Mouse (Mus musculus): ENCODE measurements around the gene 2610528J11Rik. TPM values are rescaled to one million over a fixed set of nuclear protein-coding genes. Genes with fewer than 3 reads are reported as not detected.

The 2610528J11Rik gene
- polyA plus RNA-seq, 1 experiment, result not detected

DNA sequence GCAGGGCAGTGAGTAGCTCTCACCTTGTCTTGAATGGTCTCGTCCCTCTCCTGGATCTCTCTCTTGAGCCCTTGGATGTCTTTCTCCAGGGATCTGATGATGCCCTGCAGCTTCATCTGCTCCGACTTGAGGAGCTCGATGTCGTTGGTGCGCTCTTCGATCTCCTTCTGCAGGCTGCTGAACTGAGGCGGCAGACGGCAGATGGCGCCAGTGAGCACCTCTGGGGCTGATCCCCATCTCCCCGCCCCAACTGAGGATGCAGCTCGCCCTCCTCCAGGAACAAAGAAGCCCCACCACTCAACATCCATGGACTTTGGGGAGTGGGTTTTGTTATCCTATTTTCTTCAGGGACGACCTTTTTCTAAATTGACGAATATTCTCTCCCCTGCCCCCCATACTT lies 52.5 kb downstream of the 2610528J11Rik start:
- Histone ChIP-seq H3ac (ENCODE audit: control insufficient read depth, insufficient read length) (no peak overlapping the region), H3K36me3 (ENCODE audit: control insufficient read depth, insufficient read depth) (no peaks in the 10 kb centered on the region), H3K4me3 (no peak overlapping the region), H3K27me3 (ENCODE audit: control insufficient read depth, insufficient read depth, insufficient read length) (peaks cover 63% of the 10 kb centered on the region), H3K4me2 (ENCODE audit: low read depth) (no peak overlapping the region), H3K79me2 (ENCODE audit: control insufficient read depth, insufficient read depth) (no peaks in the 10 kb centered on the region)
- no peak for TF ChIP-seq USF1 (IDR thresholded peaks at IDR 0.05; ENCODE audit: low read depth)
- TF ChIP-seq POLR2AphosphoS2 (IDR thresholded peaks at IDR 0.05; ENCODE audit: insufficient read length, low read depth), result no peak
- TF ChIP-seq SRF (IDR thresholded peaks at IDR 0.05; ENCODE audit: control insufficient read depth, insufficient read length, low read depth), result no peak

Other genes with a start within 250 kb of the 2610528J11Rik start
- 7.6 TPM for gene Ptprf, start 235.6 kb upstream of the 2610528J11Rik start, polyA plus RNA-seq (2012; fragmentation: generic; extraction: Trizol)
- gene Szt2, start 117.7 kb upstream of the 2610528J11Rik start, polyA plus RNA-seq (2012; fragmentation: generic; extraction: Trizol), result 8.1 TPM
- gene Med8, start 117.7 kb upstream of the 2610528J11Rik start, polyA plus RNA-seq (2012; fragmentation: generic; extraction: Trizol), result 78.6 TPM
- gene Elovl1, start 98.9 kb upstream of the 2610528J11Rik start, polyA plus RNA-seq (2012; fragmentation: generic; extraction: Trizol), result 136 TPM
- gene Cdc20, start 89.6 kb upstream of the 2610528J11Rik start, polyA plus RNA-seq (2012; fragmentation: generic; extraction: Trizol), result 79.8 TPM
- not detected for gene Mpl, start 69.5 kb upstream of the 2610528J11Rik start, polyA plus RNA-seq (2012; fragmentation: generic; extraction: Trizol)
- not detected for gene Tie1, start 36.9 kb upstream of the 2610528J11Rik start, polyA plus RNA-seq (2012; fragmentation: generic; extraction: Trizol)
- not detected for gene Tmem125, start 17.0 kb downstream of the 2610528J11Rik start, polyA plus RNA-seq (2012; fragmentation: generic; extraction: Trizol)
- gene Cfap57, start 93.8 kb downstream of the 2610528J11Rik start, polyA plus RNA-seq (2012; fragmentation: generic; extraction: Trizol), result not detected
- 71.7 TPM for gene Ebna1bp2, start 93.8 kb downstream of the 2610528J11Rik start, polyA plus RNA-seq (2012; fragmentation: generic; extraction: Trizol)
- gene Olfr62, start 132.0 kb downstream of the 2610528J11Rik start, polyA plus RNA-seq (2012; fragmentation: generic; extraction: Trizol), result not detected
- not detected for gene Olfr1342, start 165.8 kb downstream of the 2610528J11Rik start, polyA plus RNA-seq (2012; fragmentation: generic; extraction: Trizol)
- gene Olfr1341, start 176.5 kb downstream of the 2610528J11Rik start, polyA plus RNA-seq (2012; fragmentation: generic; extraction: Trizol), result not detected
- gene Olfr1340, start 193.1 kb downstream of the 2610528J11Rik start, polyA plus RNA-seq (2012; fragmentation: generic; extraction: Trizol), result not detected
- not detected for gene Olfr1339, start 205.2 kb downstream of the 2610528J11Rik start, polyA plus RNA-seq (2012; fragmentation: generic; extraction: Trizol)
- not detected for gene Olfr1338, start 231.7 kb downstream of the 2610528J11Rik start, polyA plus RNA-seq (2012; fragmentation: generic; extraction: Trizol)

All from myocyte (in vitro differentiated cells).